Mouse (Mus musculus) ovary, postnatal 14 days (tissue): ENCODE results near the gene Pde4b.
A peak's percentile ranks its signal among the peaks of the same experiment; 100 is the strongest.
"Not testable (repeated sequence)": the region's sequence is repeated elsewhere in the genome, so short reads cannot be mapped to it uniquely, and the experiment has no call there.

ENCODE experiments used
- DNase-seq: peaks from one replicate; pipeline ENCODE4 v3.0.0; 2022; ENCODE audit warnings: low spot score

The Pde4b gene

GRCm38 (mm10) chr4:102480830-102481484 is 393.6 kb downstream of the Pde4b start:
- no peak for DNase-seq

- no peak for DNase-seq
Measured at GRCm38 (mm10) chr4:102483354-102484018, 396.1 kb downstream of the Pde4b start.

DNA sequence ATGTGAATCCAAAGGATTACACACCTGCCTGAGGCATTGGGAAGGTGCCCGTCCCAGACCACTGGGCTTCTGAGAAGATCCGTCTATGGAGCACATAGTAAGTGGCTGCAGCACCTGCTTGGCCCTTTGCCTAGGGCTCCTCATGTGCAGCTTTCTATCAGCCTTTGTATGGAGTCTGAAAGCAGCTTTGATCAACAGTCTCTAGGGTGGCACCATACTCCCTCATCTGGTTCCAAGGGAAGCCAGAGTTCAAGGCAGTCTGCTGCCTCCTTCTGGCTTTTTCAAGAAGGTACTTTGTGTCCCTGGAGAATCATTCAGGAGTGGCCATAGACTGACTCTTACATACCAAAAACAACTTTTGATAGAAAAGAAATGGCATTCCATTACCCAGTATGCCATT is 397.4 kb downstream of the Pde4b start:
- no peak for DNase-seq

DNA sequence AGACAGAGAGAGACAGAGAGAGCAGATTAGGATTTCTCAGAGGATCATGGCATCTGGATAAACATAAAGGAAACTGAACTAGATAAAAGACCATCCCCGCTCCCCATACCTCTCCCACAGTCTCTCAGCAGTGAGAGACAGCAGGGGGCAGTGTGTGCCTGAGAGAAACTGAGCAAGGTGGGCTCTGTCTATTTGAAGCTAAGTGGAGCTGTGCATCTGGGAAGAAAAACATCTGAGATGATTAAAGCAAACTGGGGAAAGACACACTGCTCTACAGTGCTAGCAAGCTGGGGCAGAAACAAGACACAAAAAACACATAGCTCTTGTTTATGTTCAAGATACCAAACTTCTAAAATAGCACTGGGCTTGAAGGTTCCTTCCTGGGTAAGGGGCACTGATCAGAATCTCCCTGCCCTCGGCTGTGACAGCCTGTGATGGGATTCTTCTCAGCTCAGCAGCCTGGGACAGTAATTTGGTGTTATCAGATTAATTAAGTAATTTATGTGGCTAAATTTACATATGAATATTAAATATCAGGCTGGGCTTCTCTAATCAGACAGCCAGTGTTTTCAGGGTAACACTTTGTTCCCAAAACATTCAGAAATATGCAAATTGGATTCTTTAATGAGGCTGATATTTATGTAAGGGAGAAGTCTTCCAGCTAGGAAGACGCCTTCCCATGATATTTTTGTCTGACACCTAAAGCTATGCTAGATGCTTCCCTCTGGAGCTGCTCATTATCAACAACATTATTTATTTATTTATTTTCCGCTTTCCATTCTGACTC is 399.0 kb downstream of the Pde4b start:
- DNase-seq: no peak

DNA sequence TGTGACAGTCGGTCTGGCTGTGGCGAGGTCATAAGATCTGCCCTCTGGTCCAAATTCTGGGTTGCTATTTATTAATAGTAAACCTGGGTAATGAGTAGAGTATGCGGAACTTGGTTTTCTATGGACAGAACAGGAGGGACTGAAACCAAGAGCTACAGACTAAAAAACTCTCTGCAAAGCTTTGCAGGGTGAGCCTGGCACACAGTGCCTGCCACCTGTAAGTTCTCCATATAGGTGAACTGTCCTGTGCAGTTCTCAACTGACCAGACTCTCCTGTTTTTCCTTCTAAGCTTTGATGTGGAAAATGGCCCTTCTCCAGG is 399.5 kb downstream of the Pde4b start:
- DNase-seq: no peak

DNA sequence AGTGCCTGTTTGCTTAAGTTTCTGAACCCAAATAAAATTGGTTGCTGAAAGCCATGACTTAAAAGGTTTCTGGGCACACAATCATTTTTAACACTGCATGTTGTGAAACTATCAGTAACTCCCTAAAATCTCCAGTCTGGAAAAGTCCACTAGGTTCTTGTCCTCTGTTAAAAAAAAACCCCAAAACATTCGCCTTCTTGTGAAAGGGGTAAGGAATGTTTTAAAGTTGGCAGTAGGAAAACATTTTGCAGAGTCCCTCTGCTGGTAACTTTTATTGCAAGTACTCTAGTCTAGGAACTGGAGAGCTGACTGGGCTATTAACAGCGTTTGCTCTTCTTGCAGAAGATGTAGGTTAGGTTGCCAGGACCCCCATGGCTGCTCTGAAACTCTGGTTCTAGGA is 400.7 kb downstream of the Pde4b start:
- DNase-seq: no peak

GRCm38 (mm10) chr4:102491468-102492123 is 404.3 kb downstream of the Pde4b start:
- DNase-seq: no peak

DNA sequence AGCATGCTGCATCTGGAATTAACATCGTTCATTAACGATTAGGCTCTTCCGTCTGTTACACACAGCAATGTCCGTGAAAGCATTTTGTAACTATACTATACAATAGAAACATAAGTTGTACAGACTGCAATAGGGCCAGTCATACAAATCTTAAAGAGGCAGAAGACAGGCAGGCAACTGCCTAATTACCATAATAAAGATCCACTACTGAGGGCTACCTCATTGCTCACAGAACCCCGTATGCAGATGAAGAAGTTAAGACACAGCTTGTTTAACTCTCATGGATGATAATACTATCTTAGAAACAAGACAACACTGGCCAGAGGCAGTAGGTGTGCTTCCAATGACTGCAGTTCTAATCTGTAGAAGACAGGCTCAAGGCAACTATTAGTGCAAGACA is 405.6 kb downstream of the Pde4b start:
- DNase-seq: no peak

DNA sequence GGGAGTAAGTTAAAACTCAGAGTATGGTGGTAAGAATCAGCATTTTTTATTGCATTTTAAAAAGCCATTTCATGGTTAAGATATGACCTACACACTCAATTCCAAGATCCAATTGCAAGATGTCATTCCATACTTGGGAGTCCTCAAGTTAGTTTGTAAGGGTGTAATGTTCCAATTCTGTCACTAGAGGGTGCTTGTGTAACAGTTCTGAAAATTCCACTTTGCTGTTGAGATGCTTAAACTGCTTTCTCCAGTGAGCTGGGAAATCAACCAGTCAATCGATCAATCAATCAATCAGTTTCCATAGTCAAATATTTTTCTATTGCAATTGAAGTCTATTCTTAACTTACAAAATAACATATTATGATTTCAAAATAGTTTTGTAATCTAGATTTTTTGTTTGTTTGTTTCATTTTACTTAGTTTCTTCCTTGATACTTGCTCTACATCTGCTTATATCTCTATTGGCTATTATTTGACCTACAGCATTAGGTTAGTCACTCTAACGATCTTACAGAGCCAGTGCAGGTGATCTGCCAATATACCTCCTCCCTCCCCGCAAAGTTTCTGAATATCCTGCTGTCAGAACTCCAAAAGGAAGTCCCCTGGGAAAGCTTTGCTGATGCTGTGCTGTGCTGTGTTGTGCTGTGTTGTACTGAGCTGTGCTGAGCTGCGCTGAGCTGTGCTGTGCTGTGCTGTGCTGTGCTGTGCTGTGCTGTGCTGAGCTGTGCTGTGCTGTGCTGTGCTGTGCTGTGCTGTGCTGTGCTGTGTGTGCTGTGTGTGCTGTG is 406.2 kb downstream of the Pde4b start:
- peak; percentile 24 for DNase-seq

DNA sequence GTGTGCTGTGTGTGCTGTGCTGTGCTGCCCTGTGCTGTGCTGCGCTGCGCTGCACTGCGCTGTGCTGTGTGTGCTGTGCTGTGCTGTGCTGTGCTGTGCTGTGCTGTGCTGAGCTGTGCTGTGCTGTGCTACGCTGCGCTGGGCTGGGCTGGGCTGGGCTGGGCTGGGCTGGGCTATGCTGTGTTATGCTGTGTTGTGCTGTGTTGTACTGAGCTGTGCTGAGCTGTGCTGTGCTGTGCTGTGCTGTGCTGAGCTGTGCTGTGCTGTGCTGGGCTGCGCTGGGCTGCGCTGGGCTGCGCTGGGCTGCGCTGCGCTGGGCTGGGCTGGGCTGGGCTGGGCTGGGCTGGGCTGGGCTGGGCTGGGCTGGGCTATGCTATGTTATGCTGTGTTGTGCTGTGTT is 406.9 kb downstream of the Pde4b start:
- not testable (repeated sequence) for DNase-seq

GRCm38 (mm10) chr4:102495001-102495400 is 407.7 kb downstream of the Pde4b start:
- DNase-seq: no peak

GRCm38 (mm10) chr4:102495474-102495873 is 408.1 kb downstream of the Pde4b start:
- no peak for DNase-seq

DNA sequence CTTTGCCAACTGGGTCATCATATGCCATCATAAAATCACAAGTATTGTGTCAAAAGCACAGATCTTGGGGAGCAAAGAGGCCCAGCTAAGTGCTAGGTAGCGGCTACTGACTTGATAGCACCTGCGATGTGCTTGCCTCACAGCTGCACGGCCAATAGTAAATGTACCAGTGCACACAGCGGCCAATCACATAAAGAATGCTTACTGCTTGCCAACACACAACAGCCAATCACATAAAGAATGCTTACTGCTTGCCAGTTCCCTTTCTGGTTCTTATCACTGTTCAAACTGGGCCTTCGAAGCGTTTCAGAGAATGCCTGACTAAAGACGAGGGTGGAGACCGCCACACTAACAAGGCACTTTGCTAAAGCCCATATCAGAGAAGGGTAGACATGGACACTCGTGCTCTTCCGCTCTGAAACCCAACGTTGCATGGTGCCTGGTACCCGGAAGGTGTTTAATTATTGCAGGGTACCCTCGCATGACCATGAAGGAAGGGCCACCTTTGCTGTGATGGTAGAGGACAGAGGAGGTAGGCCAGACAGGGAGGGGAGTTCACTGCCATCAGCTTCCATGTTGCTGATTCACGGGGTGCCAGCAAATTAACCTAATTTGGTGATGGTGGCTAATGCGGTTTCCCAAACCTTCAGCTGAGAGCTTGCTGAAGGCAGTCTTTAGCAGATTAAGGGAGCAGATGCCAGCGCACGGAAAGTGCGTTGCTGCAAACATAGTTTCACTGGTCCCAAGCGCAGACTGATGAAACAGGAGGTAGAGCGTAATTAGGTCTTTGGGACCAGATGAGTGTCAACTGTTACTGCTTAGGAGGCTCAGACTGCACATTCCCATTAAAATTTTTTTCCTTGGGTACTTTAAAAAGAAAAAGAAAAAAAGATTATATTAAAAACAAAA is 409.2 kb downstream of the Pde4b start:
- DNase-seq: no peak

DNA sequence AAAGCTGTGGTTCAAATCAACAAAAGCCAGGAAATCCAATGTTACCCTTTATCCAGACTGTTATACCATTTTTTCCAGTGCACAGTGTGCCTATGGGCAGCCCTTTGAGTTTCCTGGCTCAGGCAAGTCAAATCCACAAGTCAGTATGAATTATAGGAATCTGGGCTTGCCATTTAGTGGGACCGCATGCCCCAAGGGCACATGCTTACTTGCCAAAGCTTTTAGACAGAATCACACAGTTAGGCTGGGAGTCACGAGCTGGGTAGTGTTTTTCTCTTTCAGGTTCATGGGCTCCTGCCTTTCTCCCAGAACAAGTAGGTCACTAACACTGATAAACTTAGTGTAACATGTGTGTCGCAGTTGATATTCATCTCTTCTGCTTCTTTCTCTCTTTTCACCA is 409.9 kb downstream of the Pde4b start:
- no peak for DNase-seq

GRCm38 (mm10) chr4:102498169-102498919 is 411.0 kb downstream of the Pde4b start:
- no peak for DNase-seq

GRCm38 (mm10) chr4:102498920-102499316 is 411.6 kb downstream of the Pde4b start:
- no peak for DNase-seq

GRCm38 (mm10) chr4:102505714-102506113 is 418.4 kb downstream of the Pde4b start:
- DNase-seq: no peak

- DNase-seq: no peak
Measured at GRCm38 (mm10) chr4:102506376-102507280, 419.3 kb downstream of the Pde4b start.

- DNase-seq: no peak
Measured at GRCm38 (mm10) chr4:102507344-102507743, 420.0 kb downstream of the Pde4b start.
